ENCODE assay signal across 19 mouse cellular contexts in the genomic region with DNA sequence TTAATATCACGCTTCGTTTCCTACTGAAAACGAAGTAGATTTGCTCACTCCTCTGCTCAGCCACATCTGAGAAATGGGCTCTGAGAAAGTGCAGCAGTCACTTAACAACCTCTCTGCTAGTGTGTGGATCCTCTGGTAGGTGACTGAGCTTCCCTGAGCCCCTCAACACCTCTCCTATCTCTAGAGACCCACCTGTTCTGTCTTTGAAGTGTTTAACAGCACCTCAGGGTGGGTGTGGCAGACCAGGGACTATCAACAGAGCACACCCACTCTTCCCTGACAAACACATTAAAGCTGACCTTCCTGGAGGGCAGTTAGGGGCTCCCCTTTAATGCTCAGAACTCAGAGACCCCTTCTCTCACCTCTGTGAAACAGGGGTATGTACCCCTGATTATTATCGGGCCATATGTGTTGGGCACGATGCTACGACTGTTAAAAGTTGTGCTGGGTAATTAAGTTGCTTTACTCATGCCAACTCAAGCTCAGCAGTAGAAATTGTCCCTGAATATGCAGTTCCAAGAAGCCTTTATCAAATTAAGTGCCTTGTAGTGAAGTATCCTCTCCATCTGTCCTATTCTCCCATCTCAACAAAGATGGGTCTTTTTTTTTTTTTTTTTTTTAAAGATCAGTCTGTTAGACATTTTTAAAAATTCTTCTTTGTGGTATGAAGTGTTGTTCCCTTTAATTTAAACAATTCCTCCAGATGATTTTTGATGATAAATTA.
DNase-seq lines count a peak whose midpoint lies in the region; ATAC-seq and TF ChIP-seq lines count a peak whose summit lies in the region.
"Had no signal": no experiment of that assay in that cellular context is flagged by ENCODE, and none has a peak within 500 bp of the region (broad histone marks: within the 10 kb centered on the region; RNA-seq: fewer than 3 reads in every experiment).

No protein-coding gene starts in this region.

- H3K4me1 ChIP-seq in CH12.LX (ENCODE audit: control insufficient read depth in 1 of 2, insufficient read depth in 2 of 2): peaks cover 14 to 36% of the 10 kb centered on the region in 2 experiments
- peaks cover 40% of the 10 kb centered on the region for H3K4me1 ChIP-seq in liver, embryonic 15.5 days (replicated peaks)
- H3K4me1 ChIP-seq: limb, embryonic 10.5 days; midbrain, embryonic 12.5 days had no signal

- no peaks in the 10 kb centered on the region for H3K79me2 ChIP-seq in CH12.LX (replicated peaks; ENCODE audit: control insufficient read depth, extremely low read depth, insufficient read depth, poor library complexity, severe bottlenecking)

- ATAC-seq in liver, embryonic 15.5 days (ENCODE audit: insufficient read depth): peak; percentile 87
- ATAC-seq in erythroid progenitor cell, adult 5-6 weeks (replicated peaks; ENCODE audit: low FRiP score, poor library complexity, severe bottlenecking): no peak
- ATAC-seq: activated CD4-positive, CD25-positive, alpha-beta regulatory T cell, adult 4 months; inflammation-experienced regulatory T-cells, adult 6 months; Patski had no signal

- intact Hi-C loops in heart, postnatal 25 days (cut with DNase I): loop anchor here (5.0 kb wide), 1 partner anchor 38 kb away; no protein-coding TSS in a partner anchor

- no peak for TF ChIP-seq RAD21 in CH12.LX (IDR thresholded peaks at IDR 0.05; ENCODE audit: low read depth, low read length)

- DNase-seq in heart, adult 11 months: peak; percentile 55
- DNase-seq in heart, postnatal 25 days (ENCODE audit: low spot score): no peak
- no peak for DNase-seq in CH12.LX (ENCODE audit: extremely low read depth)
- peak; percentile 59 for DNase-seq in c-Kit-positive CD71-positive TER-119-positive erythroid progenitor cells, embryonic 14.5 days (ENCODE audit: low spot score)
- DNase-seq in embryo, embryonic 10 days (ENCODE audit: low spot score): no peak
- DNase-seq: adrenal gland, postnatal 36 days; cerebellum, postnatal 14 days; gastrocnemius, postnatal 14 days; lung, adult 2 months; lung, postnatal 36 days; spleen, adult 18-20 months had no signal

- H3K36me3 ChIP-seq in CH12.LX (replicated peaks in 1 of 2; ENCODE audit: control insufficient read depth in 1 of 2, insufficient read depth in 1 of 2, low read length in 1 of 2): peaks cover 33 to 77% of the 10 kb centered on the region in 2 experiments
- H3K36me3 ChIP-seq in liver, embryonic 15.5 days (replicated peaks): no peaks in the 10 kb centered on the region
- H3K36me3 ChIP-seq: limb, embryonic 10.5 days; neural tube, embryonic 13.5 days had no signal

- dilution Hi-C loops in CH12.LX (cut with MboI; ENCODE audit: extremely low pct_ligation_motif_present, extremely low pct_unique_long_range_greater_than_20kb, low sequenced_read_pairs): no loop called here

- no peak overlapping the region for H3K4me3 ChIP-seq in CH12.LX (replicated peaks in 1 of 3; ENCODE audit: low read depth in 2 of 3, low read length in 2 of 3, poor library complexity in 1 of 3)
- H3K4me3 ChIP-seq in liver, embryonic 15.5 days (replicated peaks): no peak overlapping the region
- H3K4me3 ChIP-seq: limb, embryonic 10.5 days; midbrain, embryonic 12.5 days; neural tube, embryonic 13.5 days had no signal

- TF ChIP-seq EP300 in CH12.LX (IDR thresholded peaks at IDR 0.05; ENCODE audit: low read length): no peak

- no peak overlapping the region for H3K27ac ChIP-seq in CH12.LX (ENCODE audit: insufficient read depth, low read depth)
- peak overlapping the region; percentile 73 for H3K27ac ChIP-seq in liver, embryonic 15.5 days (replicated peaks)
- H3K27ac ChIP-seq: limb, embryonic 10.5 days; midbrain, embryonic 12.5 days; neural tube, embryonic 13.5 days had no signal

- no peak overlapping the region for H3K4me2 ChIP-seq in CH12.LX (ENCODE audit: insufficient read depth, low read depth, poor library complexity, severe bottlenecking)
- H3K4me2 ChIP-seq in liver, embryonic 15.5 days: peak overlapping the region; percentile 43
- H3K4me2 ChIP-seq: midbrain, embryonic 12.5 days; neural tube, embryonic 13.5 days had no signal

- in situ Hi-C loops in CH12.LX (cut with MboI; ENCODE audit: low pct_ligation_motif_present, low pct_unique_long_range_greater_than_20kb, low sequenced_read_pairs): no loop called here

- no peaks in the 10 kb centered on the region for H3K9me3 ChIP-seq in CH12.LX (replicated peaks; ENCODE audit: low read length)
- H3K9me3 ChIP-seq in liver, embryonic 15.5 days (replicated peaks): no peaks in the 10 kb centered on the region
- H3K9me3 ChIP-seq: limb, embryonic 10.5 days; midbrain, embryonic 12.5 days; neural tube, embryonic 13.5 days had no signal

- no peaks in the 10 kb centered on the region for H3K27me3 ChIP-seq in CH12.LX (replicated peaks)
- H3K27me3 ChIP-seq in liver, embryonic 15.5 days: no peaks in the 10 kb centered on the region
- H3K27me3 ChIP-seq: midbrain, embryonic 12.5 days; neural tube, embryonic 13.5 days; Patski had no signal

- H3K9ac ChIP-seq in CH12.LX (ENCODE audit: insufficient read depth, low read depth): no peak overlapping the region
- no peak overlapping the region for H3K9ac ChIP-seq in liver, embryonic 15.5 days
- H3K9ac ChIP-seq: midbrain, embryonic 12.5 days; neural tube, embryonic 13.5 days had no signal

- 60% methylated on average over 6 of the region's 6 CpGs for WGBS in liver, embryonic 15.5 days (ENCODE audit: insufficient replicate concordance)

- TF ChIP-seq CTCF in CH12.LX (conservative IDR thresholded peaks at IDR 0.05 in 1 of 2, IDR thresholded peaks at IDR 0.05 in 1 of 2; ENCODE audit: low read depth in 2 of 2, low read length in 2 of 2): no peak

- no peak for TF ChIP-seq POLR2A in CH12.LX (IDR thresholded peaks at IDR 0.05; ENCODE audit: low read depth, low read length)

TF ChIP-seq in CH12.LX, 34 proteins besides CTCF, POLR2A, EP300 and RAD21:
- TF ChIP-seq SIN3A (IDR thresholded peaks at IDR 0.05; ENCODE audit: low read length) (no peak), BHLHE40 (IDR thresholded peaks at IDR 0.05; ENCODE audit: low read depth, low read length) (no peak), MAZ (IDR thresholded peaks at IDR 0.05; ENCODE audit: low read depth, low read length) (no peak), ZNF384 (IDR thresholded peaks at IDR 0.05; ENCODE audit: low read depth, low read length) (0 out of 2 replicates have a peak, but pooled peaks have one; percentile 20), RCOR1 (conservative IDR thresholded peaks at IDR 0.05; ENCODE audit: low read depth, low read length) (no peak), ZMIZ1 (IDR thresholded peaks at IDR 0.05; ENCODE audit: low read depth, low read length) (no peak)

Comparison
In these comparisons a context has a peak if more than half of its experiments do, and no peak if none do; other contexts are left out.
1. DNase-seq: peak in heart, adult 11 months (single experiment) and c-Kit-positive CD71-positive TER-119-positive erythroid progenitor cells, embryonic 14.5 days (single experiment); none in heart, postnatal 25 days (single experiment), CH12.LX (single experiment) and embryo, embryonic 10 days (single experiment).